Mouse (Mus musculus): ENCODE data around the gene Dctn2. TPM values are rescaled to one million over a fixed set of nuclear protein-coding genes. Genes with fewer than 3 reads are reported as not detected.

The Dctn2 gene
- total RNA-seq (2021), result 100 to 1,000 TPM; 308 to 321 TPM
- long read RNA-seq, experiment 1, transcript Dctn2-201 (14 exons, 1,784 nt), result major isoform, 22 of 385 reads
- long read RNA-seq, experiment 1, partial matches to known transcripts, result 8 of 385 reads
- long read RNA-seq, experiment 1, other reads (novel, unspliced or antisense), result 355 of 385 reads
- long read RNA-seq, experiment 2, transcript Dctn2-201 (14 exons, 1,784 nt), result major isoform, 19 of 321 reads
- long read RNA-seq, experiment 2, partial matches to known transcripts, result 15 of 321 reads
- long read RNA-seq, experiment 2, other reads (novel, unspliced or antisense), result 287 of 321 reads

DNA sequence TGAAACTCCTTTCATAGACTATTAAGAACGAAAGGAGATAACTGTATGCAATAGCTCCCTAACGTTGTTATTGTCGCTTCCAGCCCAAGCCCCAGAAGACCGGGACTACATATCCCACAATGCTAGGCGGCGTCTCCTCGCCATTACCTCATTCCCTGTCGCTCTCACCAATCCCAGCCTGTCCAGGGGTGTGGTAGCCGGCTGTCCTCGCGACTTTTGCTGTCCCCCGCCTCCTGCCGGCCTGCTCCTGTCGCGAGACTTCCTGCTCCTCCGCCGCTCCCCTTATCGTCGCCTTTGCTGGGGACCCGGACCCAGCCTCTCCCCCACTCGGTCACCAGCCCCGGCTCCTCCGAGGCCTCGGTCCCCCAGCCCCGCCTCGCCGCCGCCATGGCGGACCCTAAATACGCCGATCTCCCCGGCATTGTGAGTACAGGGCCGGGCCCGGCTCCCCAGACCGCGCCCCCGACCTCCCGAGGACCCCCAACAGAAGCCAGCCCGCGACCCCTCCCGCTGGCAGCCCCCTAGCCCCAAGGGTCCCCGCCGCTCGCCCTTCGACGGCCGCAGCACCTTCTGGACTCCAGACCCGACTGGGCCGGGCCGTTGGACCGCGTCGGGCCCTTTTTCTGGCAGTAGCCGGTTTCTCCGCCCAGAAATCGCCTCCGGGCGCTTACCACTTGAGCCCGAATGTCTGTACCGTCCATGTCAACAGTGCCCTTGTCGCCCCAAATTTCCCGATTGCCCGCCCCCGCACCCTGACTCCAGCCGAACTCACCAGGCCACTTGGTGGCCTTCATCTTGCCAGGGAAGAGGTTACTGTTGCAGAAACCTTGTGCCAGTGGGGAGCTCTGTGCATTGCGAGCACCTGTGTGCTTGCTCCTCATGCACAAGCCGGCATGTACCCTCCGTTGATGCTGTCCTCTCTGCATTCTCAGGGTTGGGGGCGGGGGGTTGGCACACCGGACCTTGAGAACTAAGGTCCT is at the start of gene Dctn2:
TSS of gene Dctn2 (plus strand) at position 257 of the 980 bp plus-strand sequence.
- DNase-seq (ENCODE audit: low spot score in 2 of 2), result peak; percentile 95 to 97
- intact Hi-C loops (cut with DNase I), result loop anchor here (2.0 kb wide), 1 partner anchor 22 kb away; the partner anchor contains the start of gene Mbd6

DNA sequence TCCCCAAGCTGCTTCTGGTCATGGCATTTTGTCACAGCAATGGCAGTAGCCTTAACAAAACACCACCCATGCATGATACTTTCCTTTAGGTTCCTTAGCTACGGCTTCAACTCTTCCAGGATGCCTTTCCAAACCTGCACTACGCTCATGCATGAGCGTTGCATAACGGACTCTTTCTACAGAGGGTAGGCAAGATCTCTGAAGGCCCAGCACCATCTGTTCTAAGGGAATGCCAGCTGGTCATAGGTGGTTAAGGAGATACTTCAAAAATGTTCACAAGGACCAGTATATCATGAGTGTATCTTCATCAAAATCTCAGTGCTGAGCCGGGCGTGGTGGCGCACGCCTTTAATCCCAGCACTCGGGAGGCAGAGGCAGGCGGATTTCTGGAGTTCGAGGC is 49.7 kb upstream of the Dctn2 start:
- intact Hi-C loops (cut with DNase I), result no loop called here
- no peak for DNase-seq (ENCODE audit: low spot score in 2 of 2)

DNA sequence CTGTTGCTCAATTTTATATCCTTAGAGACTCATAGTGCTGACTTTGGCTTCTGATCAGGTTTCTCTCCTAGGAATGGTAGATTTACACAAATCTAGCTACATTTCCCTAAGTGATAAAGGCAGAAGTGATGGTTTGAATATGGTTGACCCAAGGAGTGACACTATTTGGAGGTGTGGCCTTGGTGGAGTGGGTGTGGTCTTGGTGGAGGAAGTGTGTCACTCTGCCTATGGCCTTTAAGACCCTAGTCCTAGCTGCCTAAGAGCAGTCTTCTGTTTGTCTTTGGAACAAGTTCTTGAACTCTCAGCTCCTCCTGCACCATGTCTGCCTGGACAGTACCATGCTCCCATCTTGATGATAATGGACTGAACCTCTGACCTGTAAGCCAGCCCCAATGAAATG is 49.0 kb upstream of the Dctn2 start:
- no peak for DNase-seq (ENCODE audit: low spot score in 2 of 2)
- intact Hi-C loops (cut with DNase I), result no loop called here

DNA sequence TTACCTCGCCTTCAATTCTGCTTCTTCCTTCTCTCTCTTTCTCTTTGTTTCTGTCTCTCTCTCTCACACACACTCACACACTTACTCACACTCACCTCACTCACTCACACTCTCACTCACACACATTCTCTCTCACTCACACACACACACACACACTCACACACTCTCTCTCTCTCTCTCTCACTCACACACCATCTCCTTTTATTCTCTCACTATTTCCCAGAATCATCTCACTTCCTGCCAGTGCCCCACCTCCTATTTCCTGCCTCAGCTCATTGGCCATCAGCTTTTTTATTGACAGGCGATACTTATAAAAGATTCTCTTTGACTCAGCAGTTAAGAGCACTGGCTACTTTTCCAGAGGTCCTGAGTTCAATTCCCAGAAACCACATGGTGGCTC is 47.8 kb upstream of the Dctn2 start:
- intact Hi-C loops (cut with DNase I), result no loop called here
- no peak for DNase-seq (ENCODE audit: low spot score in 2 of 2)

DNA sequence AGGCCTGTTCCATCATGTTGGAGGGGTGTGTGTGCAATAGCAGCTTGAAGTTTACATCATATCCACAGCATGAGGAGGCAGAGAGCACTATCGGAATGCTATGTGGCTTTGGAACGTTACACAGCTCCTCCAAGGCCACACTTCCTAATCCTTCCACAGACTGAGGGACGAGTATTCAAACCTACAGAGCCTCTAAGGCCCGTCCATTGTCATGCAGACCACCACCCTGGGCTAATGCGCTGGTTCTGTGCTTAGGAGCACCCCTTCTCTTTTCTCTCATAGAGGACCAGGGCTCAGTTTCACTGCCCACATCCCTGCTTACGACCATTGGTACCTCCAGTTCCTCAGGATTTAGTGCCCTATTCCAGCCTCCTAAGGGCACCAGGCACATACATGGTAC is 41.0 kb upstream of the Dctn2 start:
- intact Hi-C loops (cut with DNase I), result loop anchor here (5.0 kb wide), 1 partner anchor 103 kb away; the partner anchor contains the start of gene Os9

DNA sequence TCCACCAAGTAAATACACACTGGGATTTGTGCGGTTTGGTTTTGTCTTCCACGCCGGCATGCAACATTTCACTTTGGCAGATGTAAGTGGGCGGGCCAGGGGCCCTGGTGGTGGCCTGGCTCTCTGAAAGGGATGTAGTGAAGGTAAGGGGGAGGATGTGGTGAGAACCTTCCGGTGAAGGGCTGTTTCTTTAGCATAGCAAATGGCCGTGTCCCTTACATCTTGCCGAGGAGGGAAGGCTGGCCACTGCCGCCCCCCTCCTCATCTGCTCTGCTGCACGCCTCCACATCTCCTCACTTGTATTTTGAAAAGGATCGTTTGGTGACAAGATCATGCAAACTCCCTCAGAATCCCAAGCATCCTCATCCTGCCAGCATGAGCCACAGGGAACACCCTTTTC is 40.4 kb upstream of the Dctn2 start:
- intact Hi-C loops (cut with DNase I), result loop anchor here (5.0 kb wide), 1 partner anchor 103 kb away; the partner anchor contains the start of gene Os9
- peak; percentile 48 to 69 for DNase-seq (ENCODE audit: low spot score in 2 of 2)

More for the DNA sequence above, 41.0 kb upstream of the Dctn2 start:
- no peak for DNase-seq (ENCODE audit: low spot score in 2 of 2)

DNA sequence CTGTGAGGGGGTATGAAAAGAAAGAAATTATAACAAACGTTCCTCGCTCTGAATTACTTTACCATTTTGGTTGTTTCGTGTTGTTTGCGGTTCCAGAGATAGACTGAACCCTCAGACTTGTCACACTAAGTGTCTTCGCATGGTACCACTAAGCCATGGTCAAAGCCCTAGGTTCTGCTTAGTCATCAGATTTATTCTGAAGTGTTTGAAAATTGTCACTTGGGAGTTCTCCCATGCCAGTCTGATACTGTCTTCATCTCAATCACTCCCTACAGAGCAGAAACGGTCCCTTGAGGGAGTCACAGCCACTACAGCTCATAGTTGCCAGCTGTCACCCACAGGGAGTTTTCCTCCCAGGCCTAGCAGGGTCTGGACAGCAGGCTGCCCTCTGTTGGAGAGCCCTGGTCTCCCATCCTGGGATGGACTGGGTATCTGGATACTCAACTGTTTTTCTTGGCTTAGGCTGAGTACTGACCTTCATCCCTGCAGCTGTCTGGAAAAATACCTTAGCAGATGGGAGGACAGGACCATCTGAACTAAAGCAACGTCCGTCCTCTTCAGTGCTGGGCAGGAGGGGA is 39.8 kb upstream of the Dctn2 start:
- no peak for DNase-seq (ENCODE audit: low spot score in 2 of 2)
- intact Hi-C loops (cut with DNase I), result loop anchor here (5.0 kb wide), 1 partner anchor 104 kb away; the partner anchor contains the start of gene Os9

DNA sequence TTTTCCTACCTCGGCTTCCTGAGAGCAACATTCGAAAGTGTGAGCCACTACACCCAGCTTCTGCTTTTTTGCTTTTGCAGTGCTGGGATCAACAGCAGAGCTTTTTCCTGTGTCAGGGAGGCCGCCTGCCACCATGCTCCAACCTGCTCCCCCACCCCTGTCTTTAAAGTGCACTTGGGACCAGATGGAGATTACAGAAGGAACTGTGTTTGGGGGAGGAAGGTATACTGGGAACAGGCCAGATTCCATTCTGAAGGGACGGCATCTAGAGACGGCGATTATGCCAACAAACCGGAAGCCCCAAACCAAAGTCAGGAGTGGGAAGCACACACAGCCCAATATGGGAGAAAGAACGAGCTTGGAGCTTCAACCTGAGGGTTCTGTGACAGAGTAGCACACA is 39.0 kb upstream of the Dctn2 start:
- no peak for DNase-seq (ENCODE audit: low spot score in 2 of 2)
- intact Hi-C loops (cut with DNase I), result loop anchor here (5.0 kb wide), 1 partner anchor 105 kb away; the partner anchor contains the start of gene Os9

DNA sequence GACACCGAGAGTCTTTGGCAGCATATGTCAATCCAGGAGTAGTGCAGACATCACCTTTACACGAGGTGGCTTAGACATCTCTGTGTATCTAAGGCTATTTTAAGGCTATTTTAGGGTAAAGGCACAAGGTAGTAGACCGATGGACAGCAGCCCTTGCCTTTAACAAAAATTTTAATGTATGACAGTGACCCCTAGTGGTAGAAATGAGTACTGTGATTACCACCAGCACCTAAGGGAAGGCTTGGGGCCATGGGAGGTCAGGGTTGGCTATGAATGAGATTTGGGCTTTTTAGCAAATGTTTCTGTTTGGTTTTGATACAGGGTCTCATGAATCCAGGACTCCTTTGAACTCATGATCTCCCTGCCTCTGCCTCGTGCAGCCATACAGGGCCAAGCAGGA is 37.3 kb upstream of the Dctn2 start:
- peak; percentile 59 to 65 for DNase-seq (ENCODE audit: low spot score in 2 of 2)
- intact Hi-C loops (cut with DNase I), result loop anchor here (1.0 to 5.0 kb wide), 2 partner anchors 52 to 107 kb away; partner anchors contain the start of gene Os9

DNA sequence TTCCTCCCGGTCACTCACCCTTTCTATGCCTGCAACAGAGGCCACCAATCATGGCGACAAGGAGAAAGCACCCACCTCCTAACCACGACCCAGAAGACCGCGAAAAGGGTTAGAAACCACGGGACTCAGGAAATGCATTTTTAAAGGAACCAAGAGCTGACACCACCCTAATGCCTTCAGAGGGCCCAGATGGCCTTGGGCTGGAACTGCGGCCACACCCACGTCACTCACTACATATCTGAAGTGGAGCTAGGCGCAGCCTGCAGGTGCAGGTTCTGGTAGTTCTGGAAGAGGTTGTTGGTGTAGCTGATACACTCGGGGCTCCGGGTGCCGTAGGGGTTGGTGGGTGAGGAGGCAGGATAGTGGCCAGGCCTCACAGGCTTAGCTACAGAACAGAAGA is 35.5 kb upstream of the Dctn2 start:
- no peak for DNase-seq (ENCODE audit: low spot score in 2 of 2)
- intact Hi-C loops (cut with DNase I), result no loop called here

DNA sequence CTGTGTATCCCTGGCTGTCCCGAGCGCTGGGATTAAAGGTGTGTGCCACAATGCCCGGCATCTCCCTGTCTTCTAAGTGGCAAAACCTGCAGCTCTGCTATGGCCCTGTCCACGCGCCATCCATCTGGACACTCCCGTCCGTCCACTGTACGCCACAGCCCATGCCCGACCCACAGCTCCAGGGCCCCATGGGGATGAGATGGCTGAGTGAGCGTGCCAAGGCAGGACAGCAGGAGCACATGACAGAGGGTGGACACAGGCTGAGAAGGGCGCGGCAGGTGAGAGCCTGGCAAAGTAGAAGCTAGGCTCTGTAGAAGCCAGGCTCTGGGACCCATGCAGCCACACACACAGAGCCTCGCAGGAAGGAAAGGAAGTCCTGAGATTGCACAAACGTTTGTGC is 34.4 kb upstream of the Dctn2 start:
- intact Hi-C loops (cut with DNase I), result no loop called here
- DNase-seq (ENCODE audit: low spot score in 2 of 2), result no peak

DNA sequence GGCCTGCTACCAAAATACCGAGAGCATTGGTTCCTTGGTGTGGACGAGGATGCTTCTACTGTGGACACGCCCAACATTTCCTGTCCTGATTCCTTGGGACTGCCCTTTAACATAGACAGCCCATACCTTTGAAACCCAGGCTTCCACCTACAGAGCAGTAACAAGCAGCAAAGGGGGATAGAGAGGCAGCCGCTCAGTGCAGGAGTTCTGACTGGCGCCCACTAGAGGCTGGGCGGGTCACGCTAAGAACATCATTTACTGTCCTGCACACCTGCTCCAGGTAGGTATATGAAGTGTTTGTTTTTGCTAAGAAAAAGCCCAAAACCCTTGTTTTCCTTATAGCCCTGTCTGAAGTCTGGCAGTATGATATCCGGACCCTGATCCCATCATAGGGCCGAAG is 33.0 kb upstream of the Dctn2 start:
- no peak for DNase-seq (ENCODE audit: low spot score in 2 of 2)
- intact Hi-C loops (cut with DNase I), result no loop called here

DNA sequence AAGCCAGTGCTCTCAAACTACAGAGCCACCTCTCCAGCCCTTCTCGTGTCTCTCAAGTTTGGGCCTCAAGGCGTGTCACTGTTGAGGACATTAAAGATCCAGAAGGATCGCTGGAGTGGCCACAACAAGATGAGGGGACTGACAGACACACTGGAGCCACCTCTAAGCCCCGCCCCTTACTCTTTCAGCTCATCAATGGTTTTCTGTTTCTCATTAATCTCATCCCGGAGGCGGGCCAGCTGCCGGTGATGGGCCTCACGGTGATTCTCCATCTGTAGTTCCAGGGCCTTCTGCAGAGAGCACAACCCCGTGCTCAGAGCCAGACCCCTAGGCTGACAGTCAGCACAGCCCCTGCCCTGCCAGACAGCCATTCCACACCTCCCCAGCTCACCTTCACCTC is 29.6 kb upstream of the Dctn2 start:
- no peak for DNase-seq (ENCODE audit: low spot score in 2 of 2)
- intact Hi-C loops (cut with DNase I), result no loop called here

DNA sequence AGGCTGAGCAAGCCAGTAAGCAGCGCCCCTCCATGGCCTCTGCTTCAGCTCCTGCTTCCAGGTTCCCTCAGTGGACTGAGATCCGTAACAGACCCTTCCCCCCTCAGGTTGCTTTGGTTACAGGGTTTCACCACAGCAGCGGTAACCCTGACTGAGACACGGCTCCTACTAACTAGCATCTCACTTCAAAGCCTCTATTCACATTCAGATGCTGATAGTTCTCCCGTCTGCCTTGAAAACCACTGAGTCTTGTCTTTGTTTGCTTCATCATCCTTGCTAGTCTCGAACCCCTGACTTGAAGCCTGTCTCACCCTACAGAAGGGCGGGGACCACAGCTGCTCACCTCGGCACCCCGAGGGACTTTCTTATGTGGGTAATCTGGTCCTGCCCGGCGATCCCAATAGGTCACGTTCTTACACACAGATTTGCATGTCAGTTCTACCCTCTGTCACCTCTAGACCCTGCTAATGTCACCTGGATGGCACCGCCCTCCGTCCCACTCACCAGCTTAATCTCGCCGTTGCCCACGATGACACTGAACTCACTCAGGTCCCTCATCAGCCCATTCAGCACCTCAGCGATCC is 27.8 kb upstream of the Dctn2 start:
- no peak for DNase-seq (ENCODE audit: low spot score in 2 of 2)

DNA sequence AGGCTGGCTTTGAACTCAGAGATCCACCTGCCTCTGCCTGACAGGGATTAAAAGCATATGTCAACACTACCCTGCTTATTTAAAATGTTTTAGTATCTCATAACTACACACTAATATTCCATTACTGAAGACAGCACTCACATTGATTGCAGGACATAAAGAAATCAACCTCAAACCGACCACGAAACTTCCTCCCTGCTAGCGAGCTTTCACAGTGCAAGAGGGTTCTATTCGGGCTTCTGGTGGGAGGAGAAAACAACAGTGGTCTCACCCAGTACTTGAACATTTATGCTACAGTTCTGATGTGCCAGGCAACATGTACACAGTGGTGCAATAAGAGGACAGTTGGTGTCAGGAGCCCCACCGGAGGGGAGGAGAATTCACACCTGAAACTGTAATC is 15.4 kb upstream of the Dctn2 start:
- intact Hi-C loops (cut with DNase I), result no loop called here
- no peak for DNase-seq (ENCODE audit: low spot score in 2 of 2)

More for the DNA sequence above, 27.8 kb upstream of the Dctn2 start:
- intact Hi-C loops (cut with DNase I), result no loop called here

DNA sequence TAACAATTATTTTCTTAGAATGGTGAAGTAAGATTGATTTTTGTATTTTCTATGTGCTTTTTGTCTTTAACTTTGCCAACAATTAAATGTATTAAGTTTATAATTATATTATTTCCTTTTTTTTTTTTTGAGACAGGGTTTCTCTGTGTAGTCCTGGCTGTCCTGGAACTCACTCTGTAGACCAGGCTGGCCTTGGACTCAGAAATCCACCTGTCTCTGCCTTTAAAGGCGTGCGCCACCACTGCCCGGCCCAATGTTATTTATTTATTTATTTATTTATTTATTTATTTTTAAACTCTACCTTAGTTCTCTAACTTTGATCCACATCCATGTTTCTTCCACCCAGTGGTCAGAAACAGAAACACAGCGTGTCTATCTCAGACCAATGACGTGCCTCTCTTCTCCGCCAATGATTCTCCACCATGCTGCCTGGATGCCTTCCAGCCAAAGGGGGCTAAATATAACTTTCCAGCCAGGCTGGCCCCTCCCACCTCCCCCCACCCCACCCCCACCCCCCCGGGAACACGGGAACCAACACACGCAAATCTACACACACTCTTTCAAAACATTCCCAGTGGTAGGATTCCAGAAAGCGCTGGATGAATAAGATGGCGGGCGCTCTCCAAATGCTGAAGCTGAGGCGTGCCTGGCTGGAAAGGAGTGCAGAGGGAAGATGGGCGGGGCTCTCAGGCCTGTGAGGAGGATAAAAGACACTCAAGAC is 10.4 kb upstream of the Dctn2 start:
- intact Hi-C loops (cut with DNase I), result no loop called here
- peak; percentile 40 to 81 for DNase-seq (ENCODE audit: low spot score in 2 of 2)

DNA sequence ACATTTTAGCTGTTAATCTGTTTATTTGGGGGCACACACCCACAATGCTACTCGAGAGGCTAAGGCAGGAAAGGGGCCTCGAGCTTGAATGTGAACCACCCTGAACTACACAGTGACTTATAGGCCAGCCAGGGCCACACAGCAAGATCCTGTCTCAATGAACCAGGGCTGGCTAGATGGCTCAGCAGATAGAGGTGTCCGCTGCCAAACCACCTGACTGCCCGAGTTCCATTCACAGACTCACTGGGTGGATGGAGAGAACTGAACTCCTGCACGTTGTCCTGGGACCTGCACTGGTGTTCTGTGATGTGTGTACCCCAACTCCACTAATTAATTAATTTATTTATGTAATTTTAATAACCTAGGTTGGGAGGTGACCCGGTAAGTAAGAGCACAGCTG is 8.4 kb upstream of the Dctn2 start:
- no peak for DNase-seq (ENCODE audit: low spot score in 2 of 2)
- intact Hi-C loops (cut with DNase I), result no loop called here

DNA sequence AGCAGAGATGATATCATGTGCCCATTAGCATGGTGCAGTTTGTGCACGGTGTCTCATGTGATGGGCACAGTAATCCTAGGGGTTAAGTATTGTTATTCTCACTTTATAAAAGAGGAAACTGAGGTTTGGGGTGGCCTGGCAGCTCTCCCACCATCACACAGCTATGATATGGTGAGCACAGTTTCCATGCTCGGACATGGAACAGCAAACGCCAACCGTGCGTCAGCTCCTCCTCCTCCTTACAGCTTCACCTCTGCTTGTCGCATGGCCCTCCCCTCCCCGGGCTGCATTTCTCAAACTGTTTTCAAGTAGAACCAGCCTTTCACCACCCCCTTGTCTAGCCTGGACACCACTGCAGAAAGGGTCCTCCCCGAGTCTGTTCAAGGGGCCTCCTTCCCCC is 7.7 kb upstream of the Dctn2 start:
- no peak for DNase-seq (ENCODE audit: low spot score in 2 of 2)
- intact Hi-C loops (cut with DNase I), result no loop called here
